Mouse (Mus musculus) intestine, embryonic 16.5 days (tissue): Measurements from ENCODE around the gene Mier2. TPM values are rescaled to one million over a fixed set of nuclear protein-coding genes. Genes with fewer than 3 reads are reported as not detected.

ENCODE experiments used
- ATAC-seq: fragments of 200-750 bp; cut with Nextera tagmentation; 2 replicates; pipeline ENCODE4 v1.8.0; 2017; ENCODE audit warnings: moderate TSS enrichment, moderate library complexity
- H3K27ac ChIP-seq: fragments of 300-500 bp; sonication (generic); 2 replicates; pipeline ENCODE4 v1.5.1; 2014; ENCODE audit warnings: mild to moderate bottlenecking, low read length
- H3K27me3 ChIP-seq: fragments of 300-500 bp; sonication (generic); replicated peaks from 2 replicates; pipeline ENCODE4 v1.6.1; 2014; ENCODE audit warnings: low read length, control low read depth, mixed read lengths; ENCODE audit not compliant: control insufficient read depth, insufficient read depth
- H3K36me3 ChIP-seq: fragments of 300-500 bp; sonication (generic); 2 replicates; pipeline ENCODE4 v1.6.1; 2014; ENCODE audit warnings: low read length, control low read depth; ENCODE audit not compliant: control insufficient read depth, insufficient read depth
- H3K4me1 ChIP-seq: fragments of 300-500 bp; sonication (generic); 2 replicates; pipeline ENCODE4 v1.6.1; 2014; ENCODE audit warnings: low read length, control low read depth, mixed read lengths; ENCODE audit not compliant: control insufficient read depth, insufficient read depth
- H3K4me2 ChIP-seq: fragments of 300-500 bp; sonication (generic); 2 replicates; pipeline ENCODE4 v1.6.1; 2014; ENCODE audit warnings: low read depth, low read length, control low read depth
- H3K4me3 ChIP-seq: fragments of 300-500 bp; sonication (generic); 2 replicates; pipeline ENCODE4 v1.5.1; 2014; ENCODE audit warnings: mild to moderate bottlenecking, low read length
- H3K9ac ChIP-seq: fragments of 300-500 bp; sonication (generic); 2 replicates; pipeline ENCODE4 v1.6.1; 2014; ENCODE audit warnings: low read depth, low read length
- H3K9me3 ChIP-seq: fragments of 300-500 bp; sonication (generic); 2 replicates; pipeline ENCODE4 v1.6.1; 2016; ENCODE audit warnings: low read length, control low read depth; ENCODE audit not compliant: control insufficient read depth
- WGBS: fragments of 180-500 bp; shearing (Covaris S2); extraction: QIAGEN DNeasy Blood & Tissue Kit; methylation state at CpG from one replicate; pipeline ENCODE4 v1.1.7; 2014; 5-methylcytosine and 5-hydroxymethylcytosine counted together
- microRNA-seq: library from miRNA; unstranded; fragments of <30 nt; microRNA quantifications from one replicate; pipeline ENCODE4, GENCODE M21; 2016
- polyA plus RNA-seq: library from polyadenylated mRNA; unstranded; fragments of >200 nt; fragmentation: Nextera tagmentation; extraction: Ambion mirVana; gene quantifications from 2 replicates; pipeline ENCODE4 v1.2.1, GENCODE M21; 2015

Gene Mier2
- polyA plus RNA-seq, 1 experiment from 2014 or later: 38.4 TPM

- Histone ChIP-seq H3K4me3 (no peak overlapping the region), H3K4me2 (no peak overlapping the region), H3K27me3 (no peaks in the 10 kb centered on the region), H3K9ac (no peak overlapping the region), H3K36me3 (no peaks in the 10 kb centered on the region), H3K4me1 (no peaks in the 10 kb centered on the region), H3K9me3 (0 out of 2 replicates have a peak, but pooled peaks cover 3% of the 10 kb centered on the region), H3K27ac (no peak overlapping the region)
- ATAC-seq: peak; percentile 92
- 54% methylated on average over 6 of the region's 6 CpGs for WGBS
Measured at GRCm38 (mm10) chr10:79502830-79503644, 52.0 kb downstream of the Mier2 start.

- Histone ChIP-seq H3K9ac (no peak overlapping the region), H3K36me3 (no peaks in the 10 kb centered on the region), H3K27me3 (no peaks in the 10 kb centered on the region), H3K4me3 (no peak overlapping the region), H3K9me3 (0 out of 2 replicates have a peak, but pooled peaks cover 3% of the 10 kb centered on the region), H3K27ac (no peak overlapping the region), H3K4me2 (no peak overlapping the region), H3K4me1 (no peaks in the 10 kb centered on the region)
- 50% methylated on average over 2 of the region's 2 CpGs for WGBS
- no peak for ATAC-seq
Measured at GRCm38 (mm10) chr10:79496701-79497288, 58.2 kb downstream of the Mier2 start.

- Histone ChIP-seq H3K4me1 (no peaks in the 10 kb centered on the region), H3K36me3 (no peaks in the 10 kb centered on the region), H3K27ac (no peak overlapping the region), H3K9me3 (0 out of 2 replicates have a peak, but pooled peaks cover 3% of the 10 kb centered on the region), H3K4me3 (no peak overlapping the region), H3K27me3 (no peaks in the 10 kb centered on the region), H3K4me2 (no peak overlapping the region), H3K9ac (no peak overlapping the region)
- no peak for ATAC-seq
- WGBS: 57% methylated on average over 3 of the region's 3 CpGs
Measured at GRCm38 (mm10) chr10:79495886-79496285, 59.1 kb downstream of the Mier2 start.

Small RNA genes within 50 kb of the gene (microRNA-seq; reads per million reads assigned to microRNA genes)
- gene Mir6909: 1.4 reads per million

Other genes starting within 250 kb of the Mier2 start
- gene Vmn2r82, start 198.7 kb downstream of the Mier2 start, polyA plus RNA-seq: not detected in 2 replicates
- gene Vmn2r83, start 86.5 kb downstream of the Mier2 start, polyA plus RNA-seq: not detected in 2 replicates
- gene Plpp2, start 21.4 kb downstream of the Mier2 start, polyA plus RNA-seq: 140 and 145 TPM in 2 replicates
- not detected in 2 replicates for gene Theg, start 32.1 kb upstream of the Mier2 start, polyA plus RNA-seq
- gene C2cd4c, start 58.8 kb upstream of the Mier2 start, polyA plus RNA-seq: 0.02 and 0.07 TPM in 2 replicates
- gene Shc2, start 82.7 kb upstream of the Mier2 start, polyA plus RNA-seq: 1.1 and 2.5 TPM in 2 replicates
- gene Odf3l2, start 90.5 kb upstream of the Mier2 start, polyA plus RNA-seq: not detected in 2 replicates
- 27.4 and 31.8 TPM in 2 replicates for gene Madcam1, start 109.4 kb upstream of the Mier2 start, polyA plus RNA-seq
- gene Tpgs1, start 114.2 kb upstream of the Mier2 start, polyA plus RNA-seq: 56.8 and 64.4 TPM in 2 replicates
- 120 and 128 TPM in 2 replicates for gene Cdc34, start 127.0 kb upstream of the Mier2 start, polyA plus RNA-seq
- 0.21 and 0.56 TPM in 2 replicates for gene Gzmm, start 133.8 kb upstream of the Mier2 start, polyA plus RNA-seq
- gene Bsg, start 149.3 kb upstream of the Mier2 start, polyA plus RNA-seq: 1,158 and 1,189 TPM in 2 replicates
- 0.04 TPM in 1 of 2 replicates, not detected in the other for gene Hcn2, start 161.4 kb upstream of the Mier2 start, polyA plus RNA-seq
- 38.8 and 40.5 TPM in 2 replicates for gene Polrmt, start 191.4 kb upstream of the Mier2 start, polyA plus RNA-seq
- gene Fgf22, start 199.9 kb upstream of the Mier2 start, polyA plus RNA-seq: 0.26 TPM in 1 of 2 replicates, not detected in the other
- 39.7 and 56.6 TPM in 2 replicates for gene Rnf126, start 211.8 kb upstream of the Mier2 start, polyA plus RNA-seq
- gene Fstl3, start 222.1 kb upstream of the Mier2 start, polyA plus RNA-seq: 15.1 and 16.6 TPM in 2 replicates
- 0.07 and 0.11 TPM in 2 replicates for gene Prss57, start 235.8 kb upstream of the Mier2 start, polyA plus RNA-seq
- 44.1 and 44.8 TPM in 2 replicates for gene Palm, start 238.4 kb upstream of the Mier2 start, polyA plus RNA-seq